Mouse (Mus musculus): ENCODE measurements around the gene Git2. TPM values are rescaled to one million over a fixed set of nuclear protein-coding genes. Genes with fewer than 3 reads are reported as not detected.

The Git2 gene
- total RNA-seq, 2 experiments from 2014 or later: 20.7 to 26.7 TPM

GRCm38 (mm10) chr5:114764812-114765735, 10.2 kb downstream of the Git2 start:
- DNase-seq: no peak

- DNase-seq: peak in 1 of 2 experiments; percentile 39
Observed at GRCm38 (mm10) chr5:114761980-114762379, 13.3 kb downstream of the Git2 start.

- DNase-seq: no peak
Observed at GRCm38 (mm10) chr5:114759536-114760090, 15.7 kb downstream of the Git2 start.

- DNase-seq: no peak
Observed at GRCm38 (mm10) chr5:114753384-114753783, 21.9 kb downstream of the Git2 start.

GRCm38 (mm10) chr5:114752397-114752796, 22.9 kb downstream of the Git2 start:
- DNase-seq: no peak

GRCm38 (mm10) chr5:114750325-114750724, 25.0 kb downstream of the Git2 start:
- no peak for DNase-seq

- DNase-seq: no peak
Observed at GRCm38 (mm10) chr5:114747521-114747920, 27.8 kb downstream of the Git2 start.

- DNase-seq: no peak
Observed at GRCm38 (mm10) chr5:114746886-114747285, 28.4 kb downstream of the Git2 start.

- DNase-seq: peak in 1 of 2 experiments; percentile 43
Observed at GRCm38 (mm10) chr5:114745581-114745980, 29.7 kb downstream of the Git2 start.

GRCm38 (mm10) chr5:114743697-114744090, 31.6 kb downstream of the Git2 start:
- DNase-seq: no peak

- DNase-seq: peak; percentile 80 to 86
Observed at GRCm38 (mm10) chr5:114742998-114743696, 32.2 kb downstream of the Git2 start.

- no peak for DNase-seq
Observed at GRCm38 (mm10) chr5:114742572-114742971, 32.7 kb downstream of the Git2 start.

- no peak for DNase-seq
Observed at GRCm38 (mm10) chr5:114740595-114740994, 34.7 kb downstream of the Git2 start.

GRCm38 (mm10) chr5:114738707-114739241, 36.5 kb downstream of the Git2 start:
- peak; percentile 75 to 89 for DNase-seq

- no peak for DNase-seq
Observed at GRCm38 (mm10) chr5:114737090-114737887, 38.0 kb downstream of the Git2 start.

GRCm38 (mm10) chr5:114733606-114734005, 41.7 kb downstream of the Git2 start:
- DNase-seq: no peak

GRCm38 (mm10) chr5:114731969-114732368, 43.3 kb downstream of the Git2 start:
- DNase-seq: no peak

- no peak for DNase-seq
Observed at GRCm38 (mm10) chr5:114731498-114731897, 43.8 kb downstream of the Git2 start.

GRCm38 (mm10) chr5:114730129-114730528, 45.2 kb downstream of the Git2 start:
- DNase-seq: peak; percentile 33 to 43

- DNase-seq: peak; percentile 33 to 62
Observed at GRCm38 (mm10) chr5:114728160-114728559, 47.2 kb downstream of the Git2 start.

- peak in 1 of 2 experiments; percentile 50 for DNase-seq
Observed at GRCm38 (mm10) chr5:114722846-114723245, 52.5 kb downstream of the Git2 start.

- DNase-seq: no peak
Observed at GRCm38 (mm10) chr5:114721969-114722368, 53.3 kb downstream of the Git2 start.
